In genomic region chr15:96345312-96345849, GRCm38 (mm10) we compare ENCODE assay signal across 15 mouse cellular contexts. TPM values are rescaled to one million over a fixed set of nuclear protein-coding genes. Genes with fewer than 3 reads are reported as not detected.
A peak's percentile ranks its signal among the peaks of the same experiment; 100 is the strongest.
DNase-seq lines count a peak whose midpoint lies in the region; ATAC-seq and TF ChIP-seq lines count a peak whose summit lies in the region.
"Had no signal": no experiment of that assay in that cellular context is flagged by ENCODE, and none has a peak within 500 bp of the region (broad histone marks: within the 10 kb centered on the region; RNA-seq: fewer than 3 reads in every experiment).

No protein-coding gene starts in this region.

- TF ChIP-seq POLR2A in lung, adult 2 months (IDR thresholded peaks at IDR 0.05; ENCODE audit: borderline replicate concordance, extremely low read depth, low read depth, low read length): no peak

- no peaks in the 10 kb centered on the region for H3K9me3 ChIP-seq in intestine, embryonic 14.5 days (ENCODE audit: control insufficient read depth, low read length)
- H3K9me3 ChIP-seq in intestine, postnatal 0 days (ENCODE audit: control insufficient read depth): no peaks in the 10 kb centered on the region
- no peaks in the 10 kb centered on the region for H3K9me3 ChIP-seq in lung, postnatal 0 days (ENCODE audit: low read length)
- no peaks in the 10 kb centered on the region for H3K9me3 ChIP-seq in intestine, embryonic 16.5 days (ENCODE audit: control insufficient read depth, low read length)
- H3K9me3 ChIP-seq in stomach, embryonic 16.5 days (replicated peaks; ENCODE audit: control insufficient read depth, low read length): no peaks in the 10 kb centered on the region

- 70% methylated on average over 6 of the region's 6 CpGs for WGBS in intestine, embryonic 14.5 days
- WGBS in intestine, postnatal 0 days: 71% methylated on average over 6 of the region's 6 CpGs
- 60% methylated on average over 6 of the region's 6 CpGs for WGBS in lung, postnatal 0 days
- 72% methylated on average over 6 of the region's 6 CpGs for WGBS in lung, adult 2 months
- 71% methylated on average over 6 of the region's 6 CpGs for WGBS in intestine, embryonic 16.5 days
- 71% methylated on average over 6 of the region's 6 CpGs for WGBS in stomach, embryonic 16.5 days

- TF ChIP-seq CTCF in intestine, postnatal 0 days (IDR thresholded peaks at IDR 0.05; ENCODE audit: low read depth): no peak
- TF ChIP-seq CTCF in lung, postnatal 0 days (IDR thresholded peaks at IDR 0.05): no peak
- no peak for TF ChIP-seq CTCF in lung, adult 2 months (IDR thresholded peaks at IDR 0.05; ENCODE audit: insufficient read depth, low read length)

- H3K9ac ChIP-seq in intestine, embryonic 14.5 days (ENCODE audit: low read length): no peak overlapping the region
- no peak overlapping the region for H3K9ac ChIP-seq in intestine, postnatal 0 days (ENCODE audit: low read depth, low read length)
- H3K9ac ChIP-seq in lung, postnatal 0 days (replicated peaks; ENCODE audit: low read depth): no peak overlapping the region
- no peak overlapping the region for H3K9ac ChIP-seq in intestine, embryonic 16.5 days (ENCODE audit: low read depth, low read length)
- no peak overlapping the region for H3K9ac ChIP-seq in stomach, embryonic 16.5 days (ENCODE audit: low read length)

- H3K36me3 ChIP-seq in intestine, embryonic 14.5 days (ENCODE audit: control insufficient read depth, insufficient read depth, low read length): peaks cover 7% of the 10 kb centered on the region
- no peaks in the 10 kb centered on the region for H3K36me3 ChIP-seq in intestine, postnatal 0 days (ENCODE audit: control insufficient read depth, insufficient read depth)
- H3K36me3 ChIP-seq in lung, postnatal 0 days (ENCODE audit: insufficient read depth, low read length): peaks cover 5% of the 10 kb centered on the region; the same call in 1 of the 2 replicates
- no peaks in the 10 kb centered on the region for H3K36me3 ChIP-seq in intestine, embryonic 16.5 days (ENCODE audit: control insufficient read depth, insufficient read depth, low read length)
- peaks cover 3% of the 10 kb centered on the region; the same call in 1 of the 2 replicates for H3K36me3 ChIP-seq in stomach, embryonic 16.5 days (ENCODE audit: control insufficient read depth, insufficient read depth, low read length)

- no peak overlapping the region for H3K4me2 ChIP-seq in intestine, embryonic 14.5 days (ENCODE audit: low read length)
- H3K4me2 ChIP-seq in intestine, postnatal 0 days (replicated peaks; ENCODE audit: low read depth): no peak overlapping the region
- H3K4me2 ChIP-seq in lung, postnatal 0 days (replicated peaks; ENCODE audit: low read depth, low read length): no peak overlapping the region
- no peak overlapping the region for H3K4me2 ChIP-seq in intestine, embryonic 16.5 days (ENCODE audit: low read depth, low read length)
- no peak overlapping the region for H3K4me2 ChIP-seq in stomach, embryonic 16.5 days (ENCODE audit: low read depth, low read length)

- no peaks in the 10 kb centered on the region for H3K27me3 ChIP-seq in intestine, embryonic 14.5 days (replicated peaks; ENCODE audit: control insufficient read depth, insufficient read depth, low read length)
- H3K27me3 ChIP-seq in intestine, postnatal 0 days (replicated peaks; ENCODE audit: control insufficient read depth, insufficient read depth, low read length): no peaks in the 10 kb centered on the region
- H3K27me3 ChIP-seq in lung, postnatal 0 days (replicated peaks; ENCODE audit: insufficient read depth, low read length): no peaks in the 10 kb centered on the region
- no peaks in the 10 kb centered on the region for H3K27me3 ChIP-seq in intestine, embryonic 16.5 days (replicated peaks; ENCODE audit: control insufficient read depth, insufficient read depth, low read length)
- H3K27me3 ChIP-seq in stomach, embryonic 16.5 days (ENCODE audit: control insufficient read depth, insufficient read depth, low read length): no peaks in the 10 kb centered on the region
- H3K27me3 ChIP-seq: Patski had no signal

- DNase-seq in intestine, embryonic 14.5 days (ENCODE audit: low spot score): no peak
- DNase-seq in lung, postnatal 0 days (ENCODE audit: low spot score): no peak
- no peak for DNase-seq in lung, adult 2 months
- DNase-seq in adipocyte (ENCODE audit: low spot score): no peak
- DNase-seq: adrenal gland, adult 2 months; embryo, embryonic 11 days; gastrocnemius, postnatal 36 days; right cerebral cortex, postnatal 25 days; thymus, postnatal 36 days had no signal

- H3K4me3 ChIP-seq in intestine, embryonic 14.5 days (ENCODE audit: low read depth, low read length): no peak overlapping the region
- no peak overlapping the region for H3K4me3 ChIP-seq in intestine, postnatal 0 days (ENCODE audit: low read depth, low read length)
- no peak overlapping the region for H3K4me3 ChIP-seq in lung, postnatal 0 days (ENCODE audit: low read depth, low read length)
- no peak overlapping the region for H3K4me3 ChIP-seq in lung, adult 2 months (replicated peaks; ENCODE audit: extremely low read depth, low read depth, low read length)
- H3K4me3 ChIP-seq in intestine, embryonic 16.5 days (ENCODE audit: low read length): no peak overlapping the region
- H3K4me3 ChIP-seq in stomach, embryonic 16.5 days (replicated peaks; ENCODE audit: low read length): no peak overlapping the region
- H3K4me3 ChIP-seq: myocyte had no signal

- TF ChIP-seq EP300 in lung, postnatal 0 days (IDR thresholded peaks at IDR 0.05): no peak

- no peak overlapping the region for H3K27ac ChIP-seq in intestine, embryonic 14.5 days (ENCODE audit: low read depth)
- H3K27ac ChIP-seq in intestine, postnatal 0 days (ENCODE audit: low read depth, low read length): no peak overlapping the region
- peak overlapping the region; percentile 20; the same call in 1 of the 2 replicates for H3K27ac ChIP-seq in lung, postnatal 0 days (ENCODE audit: low read length)
- peak overlapping the region; percentile 47 for H3K27ac ChIP-seq in intestine, embryonic 16.5 days (ENCODE audit: low read length)
- H3K27ac ChIP-seq in stomach, embryonic 16.5 days (ENCODE audit: low read length): peak overlapping the region; percentile 33; the same call in 1 of the 2 replicates
- H3K27ac ChIP-seq: hindbrain, postnatal 0 days had no signal

- no peaks in the 10 kb centered on the region; the same call in 1 of the 2 replicates for H3K4me1 ChIP-seq in intestine, embryonic 14.5 days (replicated peaks; ENCODE audit: control insufficient read depth, insufficient read depth, low read length)
- peaks cover 3% of the 10 kb centered on the region; the same call in 1 of the 2 replicates for H3K4me1 ChIP-seq in intestine, postnatal 0 days (replicated peaks; ENCODE audit: control insufficient read depth, insufficient read depth, low read length)
- 0 out of 2 replicates have a peak, but pooled peaks cover 7% of the 10 kb centered on the region for H3K4me1 ChIP-seq in lung, postnatal 0 days (ENCODE audit: insufficient read depth, low read depth, low read length)
- H3K4me1 ChIP-seq in lung, adult 2 months (ENCODE audit: control insufficient read depth, insufficient read depth, low read length): no peaks in the 10 kb centered on the region; the same call in none of the 2 replicates
- peaks cover 14% of the 10 kb centered on the region for H3K4me1 ChIP-seq in intestine, embryonic 16.5 days (ENCODE audit: control insufficient read depth, insufficient read depth, low read length)
- peaks cover 16% of the 10 kb centered on the region; the same call in 1 of the 2 replicates for H3K4me1 ChIP-seq in stomach, embryonic 16.5 days (ENCODE audit: control insufficient read depth, insufficient read depth, low read length)

- ATAC-seq in intestine, embryonic 14.5 days (replicated peaks; ENCODE audit: low FRiP score, low TSS enrichment, low read depth): 0 out of 2 replicates have a peak, but pooled peaks have one; percentile 26
- no peak for ATAC-seq in intestine, postnatal 0 days
- peak; percentile 46 for ATAC-seq in lung, postnatal 0 days
- ATAC-seq in intestine, embryonic 16.5 days: peak; percentile 15; the same call in 1 of the 2 replicates
- ATAC-seq in stomach, embryonic 16.5 days (ENCODE audit: insufficient read depth, low FRiP score): no peak
- ATAC-seq: hindbrain, postnatal 0 days; Patski had no signal

RNA-seq across cellular contexts. Expression of gene Arid2, which starts 58.1 kb away (rescaled TPM):
- polyA plus RNA-seq in intestine, embryonic 14.5 days (2014; fragmentation: Nextera tagmentation; extraction: Ambion mirVana): 28.1 and 31.1 TPM in 2 replicates
- polyA plus RNA-seq in intestine, postnatal 0 days (2015; fragmentation: Nextera tagmentation; extraction: Ambion mirVana): 9.4 and 10.0 TPM in 2 replicates
- 15.3 and 15.7 TPM in 2 replicates for polyA plus RNA-seq in lung, postnatal 0 days (2015; fragmentation: Nextera tagmentation; extraction: Ambion mirVana)
- polyA plus RNA-seq in lung, adult 2 months (2012; rRNA removed): 17.4 and 17.5 TPM in 2 replicates
- polyA plus RNA-seq in intestine, embryonic 16.5 days (2015; fragmentation: Nextera tagmentation; extraction: Ambion mirVana): 12.4 and 12.6 TPM in 2 replicates
- polyA plus RNA-seq in stomach, embryonic 16.5 days (2015; fragmentation: Nextera tagmentation; extraction: Ambion mirVana): 17.1 and 19.7 TPM in 2 replicates

Comparison
In these comparisons a context has a peak if more than half of its experiments do, and no peak if none do; other contexts are left out.
1. ATAC-seq: peak in intestine, embryonic 14.5 days (single experiment), lung, postnatal 0 days (single experiment) and intestine, embryonic 16.5 days (single experiment); none in intestine, postnatal 0 days (single experiment) and stomach, embryonic 16.5 days (single experiment).
2. H3K27ac ChIP-seq: peak in lung, postnatal 0 days (single experiment), intestine, embryonic 16.5 days (single experiment) and stomach, embryonic 16.5 days (single experiment); none in intestine, embryonic 14.5 days (single experiment) and intestine, postnatal 0 days (single experiment).